Mouse (Mus musculus) E14TG2a.4 (cell line): ENCODE measurements at regions not wholly inside any gene's neighbourhood (a gene's known extent, or its start where the extent isn't known, plus 50 kb on each side); places are given as distances from the start of the nearest gene placed in this dataset.

ENCODE experiments used
- H3K27me3 ChIP-seq: 2 replicates; pipeline ENCODE4 v1.6.1; 2014; ENCODE audit warnings: low read length, control low read depth; ENCODE audit not compliant: insufficient read depth
- H3K36me3 ChIP-seq: 2 replicates; pipeline ENCODE4 v1.6.1; 2014; ENCODE audit warnings: low read length, control low read depth; ENCODE audit not compliant: insufficient read depth
- H3K4me1 ChIP-seq: replicated peaks from 2 replicates; pipeline ENCODE4 v1.6.1; 2014; ENCODE audit warnings: low read depth, low read length, control low read depth
- H3K4me3 ChIP-seq: replicated peaks from 2 replicates; pipeline ENCODE4 v1.5.1; 2014; ENCODE audit warnings: mild to moderate bottlenecking, low read length
- H3K9me3 ChIP-seq: 2 replicates; pipeline ENCODE4 v1.6.1; 2014; ENCODE audit warnings: low read length, control low read depth
- CTCF ChIP-seq: conservative IDR thresholded peaks from 2 replicates; pipeline ENCODE4 v1.5.1; 2014; ENCODE audit warnings: low read length
- NANOG ChIP-seq: IDR thresholded peaks from 2 replicates; pipeline ENCODE4 v1.6.1; 2014; ENCODE audit warnings: borderline replicate concordance, low read length, mixed read lengths
- POU5F1 ChIP-seq: IDR thresholded peaks from 2 replicates; pipeline ENCODE4 v1.6.1; 2014; ENCODE audit warnings: low read length, borderline replicate concordance

- H3K4me3 ChIP-seq = no peak overlapping the region
- H3K27me3 ChIP-seq = no peaks in the 10 kb centered on the region
- no peak for TF ChIP-seq POU5F1
- no peak for TF ChIP-seq CTCF
- no peak for TF ChIP-seq NANOG
- no peaks in the 10 kb centered on the region for H3K36me3 ChIP-seq
- H3K9me3 ChIP-seq = no peaks in the 10 kb centered on the region
- no peaks in the 10 kb centered on the region for H3K4me1 ChIP-seq
Observed at GRCm38 (mm10) chr19:30380515-30381206, 147.9 kb downstream of the Mbl2 start.

- Histone ChIP-seq H3K9me3 (no peaks in the 10 kb centered on the region), H3K4me1 (no peaks in the 10 kb centered on the region), H3K4me3 (no peak overlapping the region), H3K36me3 (no peaks in the 10 kb centered on the region), H3K27me3 (no peaks in the 10 kb centered on the region)
- TF ChIP-seq NANOG (no peak), CTCF (no peak), POU5F1 (no peak)
Observed at GRCm38 (mm10) chr19:30393791-30394190, 155.7 kb downstream of the Dkk1 start.

GRCm38 (mm10) chr19:30406943-30407342 is 142.5 kb downstream of the Dkk1 start:
- Histone ChIP-seq H3K27me3 (no peaks in the 10 kb centered on the region), H3K36me3 (no peaks in the 10 kb centered on the region), H3K4me3 (no peak overlapping the region), H3K9me3 (peaks cover 13% of the 10 kb centered on the region), H3K4me1 (no peaks in the 10 kb centered on the region)
- no peak for TF ChIP-seq NANOG
- no peak for TF ChIP-seq CTCF
- TF ChIP-seq POU5F1 = no peak

GRCm38 (mm10) chr19:30419556-30420280 is 129.7 kb downstream of the Dkk1 start:
- Histone ChIP-seq H3K9me3 (no peaks in the 10 kb centered on the region), H3K27me3 (no peaks in the 10 kb centered on the region), H3K4me3 (no peak overlapping the region), H3K4me1 (no peaks in the 10 kb centered on the region), H3K36me3 (no peaks in the 10 kb centered on the region)
- no peak for TF ChIP-seq CTCF
- no peak for TF ChIP-seq POU5F1
- no peak for TF ChIP-seq NANOG

GRCm38 (mm10) chr19:30425627-30426026 is 123.8 kb downstream of the Dkk1 start:
- Histone ChIP-seq H3K4me3 (no peak overlapping the region), H3K27me3 (no peaks in the 10 kb centered on the region), H3K4me1 (0 out of 2 replicates have a peak, but pooled peaks cover 2% of the 10 kb centered on the region), H3K9me3 (no peaks in the 10 kb centered on the region), H3K36me3 (no peaks in the 10 kb centered on the region)
- TF ChIP-seq CTCF (no peak), NANOG (no peak), POU5F1 (no peak)

- Histone ChIP-seq H3K27me3 (no peaks in the 10 kb centered on the region), H3K4me1 (0 out of 2 replicates have a peak, but pooled peaks cover 2% of the 10 kb centered on the region), H3K36me3 (no peaks in the 10 kb centered on the region), H3K9me3 (no peaks in the 10 kb centered on the region), H3K4me3 (no peak overlapping the region)
- no peak for TF ChIP-seq POU5F1
- 0 out of 2 replicates have a peak, but pooled peaks have one; percentile 11 for TF ChIP-seq CTCF
- no peak for TF ChIP-seq NANOG
Observed at GRCm38 (mm10) chr19:30427484-30427883, 122.0 kb downstream of the Dkk1 start.

- H3K27me3 ChIP-seq = no peaks in the 10 kb centered on the region
- no peak for TF ChIP-seq CTCF
- TF ChIP-seq POU5F1 = no peak
- no peak for TF ChIP-seq NANOG
- H3K4me3 ChIP-seq = no peak overlapping the region
Observed at GRCm38 (mm10) chr19:30433141-30433540, 116.3 kb downstream of the Dkk1 start.

GRCm38 (mm10) chr19:30435054-30435738 is 114.3 kb downstream of the Dkk1 start:
- no peak overlapping the region for H3K4me3 ChIP-seq
- H3K9me3 ChIP-seq = no peaks in the 10 kb centered on the region
- no peaks in the 10 kb centered on the region for H3K4me1 ChIP-seq
- no peaks in the 10 kb centered on the region for H3K27me3 ChIP-seq
- no peaks in the 10 kb centered on the region for H3K36me3 ChIP-seq
- TF ChIP-seq NANOG (no peak), POU5F1 (no peak), CTCF (no peak)

More at GRCm38 (mm10) chr19:30433141-30433540, 116.3 kb downstream of the Dkk1 start:
- 0 out of 2 replicates have a peak, but pooled peaks cover 2% of the 10 kb centered on the region for H3K4me1 ChIP-seq
- no peaks in the 10 kb centered on the region for H3K36me3 ChIP-seq
- no peaks in the 10 kb centered on the region for H3K9me3 ChIP-seq
